Mouse (Mus musculus) liver, embryonic 16.5 days (tissue): ENCODE results near the gene Inpp4b. TPM values are rescaled to one million over a fixed set of nuclear protein-coding genes. Genes with fewer than 3 reads are reported as not detected.

Source experiments
- ATAC-seq: fragments of 200-750 bp; cut with Nextera tagmentation; 2 replicates; pipeline ENCODE4 v1.8.0; 2017; ENCODE audit warnings: low read depth, mild to moderate bottlenecking, moderate number of reproducible peaks, moderate library complexity
- H3K27ac ChIP-seq: fragments of 300-500 bp; sonication (generic); 2 replicates; pipeline ENCODE4 v1.5.1; 2014; ENCODE audit warnings: mild to moderate bottlenecking, low read length
- H3K27me3 ChIP-seq: fragments of 300-500 bp; sonication (generic); 2 replicates; pipeline ENCODE4 v1.6.1; 2014; ENCODE audit warnings: low read depth, low read length, mixed read lengths; ENCODE audit not compliant: control insufficient read depth, insufficient read depth
- H3K36me3 ChIP-seq: fragments of 300-500 bp; sonication (generic); 2 replicates; pipeline ENCODE4 v1.6.1; 2014; ENCODE audit warnings: mild to moderate bottlenecking; ENCODE audit not compliant: control insufficient read depth, insufficient read depth
- H3K4me1 ChIP-seq: fragments of 300-500 bp; sonication (generic); 2 replicates; pipeline ENCODE4 v1.6.1; 2014; ENCODE audit warnings: low read depth, low read length, mixed read lengths; ENCODE audit not compliant: control insufficient read depth
- H3K4me2 ChIP-seq: fragments of 300-500 bp; sonication (generic); 2 replicates; pipeline ENCODE4 v1.6.1; 2014; ENCODE audit warnings: low read depth, low read length, mixed read lengths
- H3K4me3 ChIP-seq: fragments of 300-500 bp; sonication (generic); 2 replicates; pipeline ENCODE4 v1.5.1; 2014; ENCODE audit warnings: low read depth, mild to moderate bottlenecking, low read length
- H3K9ac ChIP-seq: fragments of 300-500 bp; sonication (generic); 2 replicates; pipeline ENCODE4 v1.6.1; 2014; ENCODE audit warnings: low read depth, low read length
- H3K9me3 ChIP-seq: fragments of 300-500 bp; sonication (generic); replicated peaks from 2 replicates; pipeline ENCODE4 v1.6.1; 2016; ENCODE audit warnings: low read length; ENCODE audit not compliant: control insufficient read depth
- WGBS: fragments of 180-500 bp; shearing (Covaris S2); extraction: QIAGEN DNeasy Blood & Tissue Kit; methylation state at CpG from one replicate; pipeline ENCODE4 v1.1.7; 2014; ENCODE audit not compliant: insufficient replicate concordance; 5-methylcytosine and 5-hydroxymethylcytosine counted together
- polyA plus RNA-seq: library from polyadenylated mRNA; unstranded; fragments of >200 nt; fragmentation: Nextera tagmentation; extraction: Ambion mirVana; gene quantifications from 2 replicates; pipeline ENCODE4 v1.2.1, GENCODE M21; 2015

Gene Inpp4b
- polyA plus RNA-seq, 1 experiment from 2014 or later = 1.5 TPM

DNA sequence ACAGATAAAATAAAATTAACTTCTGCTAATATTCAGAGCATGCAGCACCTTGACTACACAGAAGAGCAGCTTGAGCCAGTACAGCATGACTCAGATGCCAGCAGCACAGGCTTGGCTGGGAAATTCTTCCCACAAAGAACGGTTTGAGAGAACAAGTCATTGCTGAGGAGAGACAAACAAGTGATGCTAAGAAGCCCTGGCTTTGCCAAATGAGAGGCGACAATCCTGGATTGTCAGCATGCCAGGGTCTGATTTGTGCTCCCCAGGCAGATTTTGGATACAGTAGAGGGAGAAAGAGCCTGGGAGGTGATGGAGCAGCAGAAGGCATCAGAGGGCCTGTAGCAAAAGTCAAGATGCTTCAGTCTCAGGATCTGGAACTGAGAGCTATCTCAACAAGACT, 18.2 kb downstream of the Inpp4b start:
- H3K9ac ChIP-seq = no peak overlapping the region
- WGBS = 56% methylated on average over 2 of the region's 2 CpGs
- no peak for ATAC-seq

DNA sequence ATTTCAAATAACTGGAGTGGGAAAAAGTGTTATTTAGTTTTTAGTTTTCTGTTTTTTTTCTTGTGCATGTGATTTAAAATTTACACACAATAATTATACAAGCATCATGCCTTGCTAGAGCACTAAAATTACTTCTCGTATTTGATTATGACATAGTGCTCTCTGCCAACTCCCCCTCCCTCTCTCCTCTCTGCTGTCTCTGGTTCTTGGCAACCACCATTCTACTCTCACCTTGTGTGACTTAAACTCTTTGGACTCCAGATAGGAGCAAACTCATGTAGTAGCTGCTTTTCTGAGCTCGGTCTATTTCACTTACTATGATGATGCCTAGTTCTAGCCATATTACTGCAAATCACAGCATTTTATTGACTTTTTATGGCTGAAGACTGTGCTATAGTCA, 18.8 kb downstream of the Inpp4b start:
- no peak overlapping the region for H3K4me3 ChIP-seq
- H3K9me3 ChIP-seq = no peaks in the 10 kb centered on the region
- no peak overlapping the region for H3K27ac ChIP-seq
- H3K36me3 ChIP-seq = no peaks in the 10 kb centered on the region
- ATAC-seq = no peak
- H3K27me3 ChIP-seq = no peaks in the 10 kb centered on the region
- 62% methylated on average over 2 of the region's 2 CpGs for WGBS
- H3K4me2 ChIP-seq = no peak overlapping the region
- H3K9ac ChIP-seq = no peak overlapping the region
- H3K4me1 ChIP-seq = no peaks in the 10 kb centered on the region

More for the DNA sequence above, 18.2 kb downstream of the Inpp4b start:
- Histone ChIP-seq H3K27ac (no peak overlapping the region), H3K27me3 (no peaks in the 10 kb centered on the region), H3K4me2 (no peak overlapping the region), H3K9me3 (no peaks in the 10 kb centered on the region), H3K36me3 (no peaks in the 10 kb centered on the region), H3K4me3 (no peak overlapping the region), H3K4me1 (no peaks in the 10 kb centered on the region)

DNA sequence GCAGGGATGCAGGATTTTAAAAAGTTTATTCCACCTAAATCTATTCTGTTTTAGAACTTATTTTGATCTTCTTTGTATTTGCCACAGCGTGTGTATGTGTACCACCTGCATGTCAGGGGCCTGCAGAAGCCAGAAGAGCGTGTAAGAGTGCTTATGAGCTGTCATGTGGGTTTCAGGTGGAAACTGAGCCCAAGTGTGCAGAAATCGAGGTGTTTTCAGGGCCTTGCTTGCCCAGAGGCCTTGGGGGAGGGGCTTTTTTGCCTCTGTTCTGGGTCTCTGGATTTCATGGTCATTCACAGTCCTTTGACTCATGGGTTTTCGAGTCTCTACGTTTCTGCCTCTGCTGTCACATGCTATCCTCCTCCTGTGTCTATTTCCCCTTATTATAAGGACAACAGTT, 28.3 kb downstream of the Inpp4b start:
- H3K27me3 ChIP-seq = no peaks in the 10 kb centered on the region
- H3K9ac ChIP-seq = no peak overlapping the region
- no peaks in the 10 kb centered on the region for H3K9me3 ChIP-seq
- H3K4me1 ChIP-seq = no peaks in the 10 kb centered on the region
- H3K4me2 ChIP-seq = no peak overlapping the region
- H3K4me3 ChIP-seq = no peak overlapping the region
- ATAC-seq = no peak
- H3K36me3 ChIP-seq = no peaks in the 10 kb centered on the region
- 52% methylated on average over 5 of the region's 5 CpGs for WGBS
- H3K27ac ChIP-seq = no peak overlapping the region

DNA sequence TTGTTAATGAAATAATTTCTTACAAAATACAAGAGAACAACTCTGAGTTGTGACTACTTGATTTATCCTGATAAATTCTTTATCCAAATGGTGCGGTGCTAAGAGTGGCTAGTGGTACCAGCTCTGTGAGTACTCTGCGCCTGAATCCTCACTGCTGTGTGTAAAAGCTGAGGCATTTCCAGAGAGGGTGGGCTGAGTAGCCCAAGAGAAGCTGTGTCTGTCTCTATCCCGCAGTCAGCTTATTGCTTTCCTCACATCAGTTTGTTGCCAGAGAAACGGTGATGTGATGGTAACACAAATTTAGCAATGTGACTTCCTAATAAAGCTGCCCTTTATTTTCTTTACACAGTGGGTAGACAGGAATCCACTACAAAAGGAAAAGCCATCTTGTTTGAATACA, 29.5 kb downstream of the Inpp4b start:
- 73% methylated on average over 4 of the region's 4 CpGs for WGBS
- no peaks in the 10 kb centered on the region for H3K9me3 ChIP-seq
- no peak overlapping the region for H3K9ac ChIP-seq
- H3K4me3 ChIP-seq = no peak overlapping the region
- no peak for ATAC-seq
- H3K4me1 ChIP-seq = no peaks in the 10 kb centered on the region
- H3K36me3 ChIP-seq = no peaks in the 10 kb centered on the region
- no peak overlapping the region for H3K27ac ChIP-seq
- no peak overlapping the region for H3K4me2 ChIP-seq
- H3K27me3 ChIP-seq = no peaks in the 10 kb centered on the region

DNA sequence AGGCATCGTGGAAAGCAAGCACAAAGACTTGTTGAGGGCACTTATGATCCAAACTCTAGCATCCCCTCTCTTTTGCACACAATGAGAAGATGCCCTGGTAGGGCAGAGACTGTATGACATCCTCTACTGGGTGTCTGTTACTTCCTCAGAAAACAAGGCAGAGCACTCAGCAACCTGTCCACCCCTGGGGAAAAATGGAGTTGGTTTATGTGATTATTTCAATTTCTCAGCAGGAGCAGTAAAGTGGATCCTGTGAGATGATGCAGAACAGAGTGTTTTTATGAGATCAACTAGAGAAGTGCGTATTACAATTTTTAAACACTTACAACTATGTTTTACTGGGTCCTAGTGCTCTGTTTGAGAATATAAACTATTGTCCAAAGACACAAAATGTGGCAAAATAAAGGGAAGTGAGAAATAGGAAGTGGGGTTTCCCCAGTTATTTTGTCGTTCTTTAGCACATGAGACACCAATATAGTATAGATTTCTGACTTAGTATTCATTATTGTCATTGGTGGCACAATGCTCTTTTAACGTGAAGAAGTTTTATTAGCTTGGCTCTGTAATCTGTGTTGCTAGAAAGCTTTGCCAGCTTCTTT, 32.6 kb downstream of the Inpp4b start:
- WGBS = 45% methylated on average over 4 of the region's 4 CpGs
- Histone ChIP-seq H3K4me2 (no peak overlapping the region), H3K9me3 (no peaks in the 10 kb centered on the region), H3K4me1 (no peaks in the 10 kb centered on the region), H3K4me3 (no peak overlapping the region), H3K36me3 (no peaks in the 10 kb centered on the region), H3K9ac (no peak overlapping the region), H3K27me3 (no peaks in the 10 kb centered on the region), H3K27ac (no peak overlapping the region)
- no peak for ATAC-seq

DNA sequence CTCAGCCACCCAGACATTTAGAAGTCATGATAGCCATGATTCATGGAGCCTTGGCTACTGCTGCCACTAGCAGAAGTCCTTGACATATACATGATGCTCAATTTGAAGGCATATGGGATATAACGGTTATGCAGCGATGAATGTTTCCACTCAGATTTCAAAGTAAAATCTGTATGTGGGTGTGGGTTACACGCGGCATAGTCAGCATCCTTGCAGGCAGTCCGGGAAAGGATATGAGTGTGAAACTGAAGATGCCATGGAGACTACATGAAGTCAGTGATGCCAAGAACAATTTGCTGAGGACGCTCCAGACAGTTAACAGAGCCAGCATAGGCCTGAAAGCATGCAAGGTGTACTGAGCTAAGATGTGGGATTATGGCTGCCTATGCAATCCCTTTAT, 46.6 kb downstream of the Inpp4b start:
- H3K9ac ChIP-seq = no peak overlapping the region
- H3K27ac ChIP-seq = no peak overlapping the region
- H3K36me3 ChIP-seq = no peaks in the 10 kb centered on the region
- ATAC-seq = no peak
- 73% methylated on average over 6 of the region's 6 CpGs for WGBS
- no peaks in the 10 kb centered on the region for H3K27me3 ChIP-seq
- no peak overlapping the region for H3K4me3 ChIP-seq
- H3K9me3 ChIP-seq = no peaks in the 10 kb centered on the region
- H3K4me2 ChIP-seq = no peak overlapping the region
- H3K4me1 ChIP-seq = no peaks in the 10 kb centered on the region

DNA sequence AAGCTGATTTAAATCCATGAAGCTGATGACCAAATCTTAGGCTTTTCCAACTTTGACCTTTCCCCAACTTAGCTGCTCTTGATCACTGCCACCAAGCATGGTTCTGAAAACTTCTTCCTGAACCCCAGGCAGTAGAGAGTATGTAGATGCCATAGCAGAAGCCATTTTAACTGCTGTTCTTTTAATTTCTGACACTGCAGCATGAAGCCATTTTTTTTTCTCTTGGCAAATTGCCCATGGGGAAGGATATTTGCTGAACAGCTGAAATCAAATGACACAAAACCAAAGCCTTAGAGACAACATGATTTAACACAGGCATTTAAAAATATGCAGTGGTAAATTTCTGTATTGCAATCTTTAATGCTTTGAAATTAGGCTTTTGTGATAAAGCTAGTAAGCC, 56.7 kb downstream of the Inpp4b start:
- Histone ChIP-seq H3K27ac (no peak overlapping the region), H3K9ac (no peak overlapping the region), H3K9me3 (no peaks in the 10 kb centered on the region), H3K27me3 (no peaks in the 10 kb centered on the region), H3K36me3 (no peaks in the 10 kb centered on the region), H3K4me3 (no peak overlapping the region), H3K4me2 (no peak overlapping the region), H3K4me1 (no peaks in the 10 kb centered on the region)
- ATAC-seq = no peak

DNA sequence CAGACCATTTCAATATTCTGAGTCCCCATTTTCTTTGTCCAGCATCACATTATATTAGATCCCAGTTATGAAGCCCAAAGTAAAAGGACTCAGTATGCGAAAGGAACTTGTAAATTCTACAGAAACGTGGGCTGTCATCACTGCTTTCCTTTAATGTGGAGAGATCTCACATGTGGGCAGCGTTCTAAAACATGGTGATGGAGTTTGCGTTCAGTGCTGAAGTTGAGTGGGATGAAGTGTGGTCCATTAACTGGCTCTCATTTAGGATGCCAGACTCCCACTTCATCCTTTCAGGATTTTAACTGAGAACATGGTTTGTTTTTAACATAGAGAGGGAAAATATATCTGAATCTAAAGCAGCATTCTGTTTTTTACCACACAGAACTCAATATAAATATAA, 57.1 kb downstream of the Inpp4b start:
- 56% methylated on average over 4 of the region's 4 CpGs for WGBS

DNA sequence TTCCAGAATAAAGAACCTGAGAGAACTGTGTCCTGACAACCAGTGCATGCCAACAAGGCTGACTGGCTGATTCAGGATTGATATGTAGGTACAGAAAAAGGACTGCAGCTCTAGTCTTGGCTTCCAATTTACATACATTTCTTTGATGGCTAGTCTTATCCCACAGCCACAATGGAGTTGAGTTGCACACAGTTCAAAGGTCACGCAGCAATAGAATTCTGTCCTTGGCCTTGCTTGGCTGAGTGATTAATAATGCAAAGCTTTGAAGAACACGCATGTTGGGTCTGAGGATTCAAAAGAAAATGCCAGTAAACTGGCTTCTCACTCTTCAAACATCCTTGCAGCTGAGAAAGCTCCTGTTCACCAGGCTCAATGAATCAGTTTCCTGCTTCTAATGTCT, 70.4 kb downstream of the Inpp4b start:
- H3K4me1 ChIP-seq = no peaks in the 10 kb centered on the region
- H3K4me2 ChIP-seq = no peak overlapping the region
- WGBS = 52% methylated on average over 2 of the region's 2 CpGs
- no peak overlapping the region for H3K9ac ChIP-seq
- H3K27me3 ChIP-seq = no peaks in the 10 kb centered on the region
- no peaks in the 10 kb centered on the region for H3K36me3 ChIP-seq
- ATAC-seq = no peak
- H3K9me3 ChIP-seq = no peaks in the 10 kb centered on the region
- H3K27ac ChIP-seq = no peak overlapping the region
- H3K4me3 ChIP-seq = no peak overlapping the region

More for the DNA sequence above, 57.1 kb downstream of the Inpp4b start:
- H3K4me3 ChIP-seq = no peak overlapping the region
- H3K4me2 ChIP-seq = no peak overlapping the region
- H3K36me3 ChIP-seq = no peaks in the 10 kb centered on the region
- H3K27me3 ChIP-seq = no peaks in the 10 kb centered on the region
- no peaks in the 10 kb centered on the region for H3K9me3 ChIP-seq
- H3K27ac ChIP-seq = no peak overlapping the region
- no peak overlapping the region for H3K9ac ChIP-seq
- no peak for ATAC-seq
- no peaks in the 10 kb centered on the region for H3K4me1 ChIP-seq
